Mouse (Mus musculus): ENCODE results near the gene B2m.
"Not testable (repeated sequence)": the region's sequence is repeated elsewhere in the genome, so short reads cannot be mapped to it uniquely, and the experiment has no call there.

B2m gene

DNA sequence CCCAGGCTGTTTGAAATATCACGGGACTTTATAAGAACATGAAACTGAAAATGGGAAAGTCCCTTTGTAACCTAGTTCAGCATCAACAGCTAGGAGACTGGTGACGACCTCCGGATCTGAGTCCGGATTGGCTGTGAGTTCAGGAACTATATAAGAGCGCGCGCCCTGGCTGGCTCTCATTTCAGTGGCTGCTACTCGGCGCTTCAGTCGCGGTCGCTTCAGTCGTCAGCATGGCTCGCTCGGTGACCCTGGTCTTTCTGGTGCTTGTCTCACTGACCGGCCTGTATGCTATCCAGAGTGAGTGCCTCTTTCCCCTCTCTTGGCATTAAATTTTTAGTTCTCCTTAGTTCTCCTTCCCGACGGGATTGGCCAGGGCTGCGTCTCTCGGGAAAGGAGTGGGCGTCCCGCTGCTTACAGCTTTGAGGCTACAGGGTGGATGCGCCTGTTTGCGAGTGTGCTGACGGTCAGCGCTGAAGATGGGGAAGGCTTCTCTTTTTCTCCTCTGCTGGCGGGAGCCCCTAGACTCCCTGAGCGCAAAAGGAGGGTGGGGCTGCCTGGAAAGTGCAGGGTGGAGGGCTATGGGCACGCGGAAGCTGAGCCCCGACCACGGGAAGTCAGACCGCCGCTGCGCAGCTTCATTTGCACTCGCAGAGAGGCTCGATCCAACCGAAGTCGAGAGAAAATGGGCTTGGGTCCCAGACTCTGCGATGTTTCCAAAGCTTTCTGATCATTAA lies at the start of gene B2m:
TSS of gene B2m (plus strand) at position 179 of the 734 bp plus-strand sequence.
- DNase-seq (ENCODE audit: low spot score), result peak; percentile 97

DNA sequence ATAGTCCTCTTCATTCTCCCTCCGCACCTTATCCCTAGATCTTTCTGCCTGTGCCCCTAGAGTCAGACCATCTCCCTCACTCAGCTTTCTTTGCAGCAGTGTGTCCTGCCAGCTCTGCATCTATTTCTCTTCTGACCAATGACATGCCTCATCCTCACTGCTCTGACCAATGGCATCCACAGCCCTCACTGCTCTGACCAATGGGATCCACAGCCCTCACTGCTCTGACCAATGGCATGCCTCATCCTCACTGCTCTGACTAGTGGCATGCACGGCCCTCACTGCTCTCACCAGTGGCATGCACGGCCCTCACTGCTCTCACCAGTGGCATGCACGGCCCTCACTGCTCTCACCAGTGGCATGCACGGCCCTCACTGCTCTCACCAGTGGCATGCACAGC lies 49.8 kb upstream of the B2m start:
- not testable (repeated sequence) for DNase-seq (ENCODE audit: low spot score)

DNA sequence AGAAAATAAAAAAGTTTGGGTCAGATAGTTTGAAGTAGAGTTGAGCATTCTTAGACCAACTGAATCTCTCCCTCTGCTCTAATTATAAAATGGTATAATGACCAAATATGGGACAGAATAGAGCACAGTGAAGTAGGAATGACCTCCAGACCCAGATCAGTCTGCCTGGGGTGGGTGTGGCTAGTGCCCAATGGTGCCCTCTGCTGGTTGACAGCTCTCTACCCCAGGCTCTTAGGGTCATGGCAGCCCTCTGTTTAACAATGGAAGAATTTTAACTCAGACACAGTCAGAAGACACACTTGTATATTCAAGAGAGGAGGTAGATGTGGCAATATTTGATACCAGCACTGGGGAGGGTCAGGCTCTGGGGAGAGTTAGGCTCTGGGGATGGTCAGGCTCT lies 45.4 kb upstream of the B2m start:
- peak; percentile 43 for DNase-seq (ENCODE audit: low spot score)

DNA sequence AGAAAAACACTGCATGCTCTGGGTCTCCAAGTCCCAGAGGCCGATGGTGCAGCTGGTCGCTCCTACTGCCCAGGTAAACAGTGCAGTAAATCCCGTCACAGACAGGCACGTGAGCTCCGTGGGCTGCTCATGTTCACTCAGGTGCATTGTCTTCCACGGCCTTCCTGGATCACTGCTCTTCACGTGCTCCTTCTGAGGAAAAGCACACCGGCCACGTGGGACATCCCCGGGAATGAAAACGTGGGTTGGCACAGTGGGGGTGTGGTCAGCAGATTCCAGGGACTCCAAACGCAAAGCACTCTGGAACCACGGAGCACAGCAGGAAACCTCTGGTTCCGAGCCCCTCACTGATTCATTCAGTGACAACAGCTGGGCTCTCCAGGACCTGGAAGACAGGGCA lies 39.4 kb upstream of the B2m start:
- no peak for DNase-seq (ENCODE audit: low spot score)

DNA sequence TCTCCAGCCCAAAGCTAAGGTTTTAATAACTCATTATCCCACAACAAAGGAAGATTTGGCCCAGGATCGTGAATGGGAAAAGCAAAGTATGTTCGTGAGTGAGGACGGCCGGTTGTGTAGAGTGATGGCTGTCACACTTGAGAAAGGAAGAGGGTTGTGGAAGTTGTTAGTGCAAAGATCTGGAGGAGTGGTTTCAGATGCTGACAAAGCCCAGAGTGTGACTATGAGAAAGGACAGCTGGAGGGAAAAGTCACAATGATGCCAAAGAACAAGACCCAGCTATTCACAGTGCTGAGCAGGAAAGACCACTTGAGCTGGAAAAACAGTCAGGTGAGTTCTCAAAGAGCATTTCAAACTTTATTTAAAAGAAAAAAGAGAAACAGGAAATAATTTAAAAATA lies 37.8 kb upstream of the B2m start:
- no peak for DNase-seq (ENCODE audit: low spot score)

DNA sequence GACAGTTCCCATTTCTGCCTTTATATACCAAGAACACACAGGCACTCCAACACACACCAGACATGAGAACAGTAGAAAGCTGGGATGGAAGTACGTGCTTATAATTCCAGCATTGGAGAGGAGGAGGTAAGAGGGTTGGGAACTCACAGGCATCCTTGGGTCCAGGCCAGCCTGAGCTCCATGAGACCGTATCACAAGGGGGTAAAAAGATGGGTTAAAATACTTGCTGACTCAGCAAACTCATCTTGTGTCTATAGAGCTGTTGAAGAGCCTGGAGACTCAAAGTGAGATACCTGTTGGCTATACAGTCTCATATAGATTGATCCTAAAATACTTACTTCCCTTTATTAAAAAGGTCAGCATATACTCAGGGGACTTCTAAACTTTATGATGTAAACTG lies 30.6 kb upstream of the B2m start:
- DNase-seq (ENCODE audit: low spot score), result no peak

DNA sequence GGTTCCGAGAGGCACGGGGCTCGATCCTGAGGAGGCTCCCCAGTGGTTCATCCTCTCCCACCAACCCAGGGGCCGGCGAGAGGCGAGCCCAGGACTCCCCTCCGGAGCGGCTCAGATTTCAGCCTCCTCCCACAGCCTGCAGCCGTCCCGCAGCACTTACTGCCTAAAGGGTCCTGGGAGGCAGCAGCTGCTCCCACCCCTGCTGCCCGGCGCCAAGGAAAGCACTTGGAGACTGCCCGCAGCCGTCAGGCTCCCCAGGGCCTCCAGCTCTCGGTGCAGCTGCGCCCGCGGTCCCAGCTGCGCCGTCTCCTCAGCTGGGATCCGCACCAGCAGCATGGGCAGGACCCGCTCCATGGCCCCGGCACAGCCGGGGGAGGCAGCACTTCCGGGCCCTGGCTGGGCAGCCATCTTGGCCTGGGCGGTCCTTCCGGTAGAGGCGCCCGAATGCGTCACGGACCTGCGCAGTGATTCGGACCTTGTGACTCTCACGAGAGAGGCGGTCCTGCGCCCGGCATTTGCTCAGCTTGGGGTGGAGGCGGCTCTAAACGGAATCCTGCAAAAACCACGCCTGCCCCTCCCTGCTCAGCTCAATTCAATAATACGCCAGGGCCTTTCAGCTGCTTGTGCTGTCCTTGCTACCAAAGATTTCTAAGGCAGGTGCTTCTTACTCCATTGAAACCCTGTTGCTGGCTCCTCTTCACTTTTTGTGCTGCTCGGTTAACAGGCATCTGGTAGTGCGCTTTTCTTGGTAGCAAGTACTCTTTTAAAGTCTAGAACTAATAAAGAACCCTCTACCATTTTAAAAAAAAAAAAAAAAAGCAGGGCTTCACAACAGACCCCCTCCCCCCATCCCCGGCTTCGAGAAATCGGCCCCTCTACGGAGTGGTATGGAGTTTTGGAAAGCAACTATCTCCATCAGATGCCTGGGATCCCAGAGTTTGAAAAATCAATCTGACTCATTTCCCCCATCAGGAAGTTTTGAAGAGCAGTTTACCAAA lies 29.2 kb upstream of the B2m start, which contains the start of gene Spg11:
TSS of gene Spg11 (minus strand) at position 426 of the 998 bp plus-strand sequence.
- peak; percentile 99 for DNase-seq (ENCODE audit: low spot score)

DNA sequence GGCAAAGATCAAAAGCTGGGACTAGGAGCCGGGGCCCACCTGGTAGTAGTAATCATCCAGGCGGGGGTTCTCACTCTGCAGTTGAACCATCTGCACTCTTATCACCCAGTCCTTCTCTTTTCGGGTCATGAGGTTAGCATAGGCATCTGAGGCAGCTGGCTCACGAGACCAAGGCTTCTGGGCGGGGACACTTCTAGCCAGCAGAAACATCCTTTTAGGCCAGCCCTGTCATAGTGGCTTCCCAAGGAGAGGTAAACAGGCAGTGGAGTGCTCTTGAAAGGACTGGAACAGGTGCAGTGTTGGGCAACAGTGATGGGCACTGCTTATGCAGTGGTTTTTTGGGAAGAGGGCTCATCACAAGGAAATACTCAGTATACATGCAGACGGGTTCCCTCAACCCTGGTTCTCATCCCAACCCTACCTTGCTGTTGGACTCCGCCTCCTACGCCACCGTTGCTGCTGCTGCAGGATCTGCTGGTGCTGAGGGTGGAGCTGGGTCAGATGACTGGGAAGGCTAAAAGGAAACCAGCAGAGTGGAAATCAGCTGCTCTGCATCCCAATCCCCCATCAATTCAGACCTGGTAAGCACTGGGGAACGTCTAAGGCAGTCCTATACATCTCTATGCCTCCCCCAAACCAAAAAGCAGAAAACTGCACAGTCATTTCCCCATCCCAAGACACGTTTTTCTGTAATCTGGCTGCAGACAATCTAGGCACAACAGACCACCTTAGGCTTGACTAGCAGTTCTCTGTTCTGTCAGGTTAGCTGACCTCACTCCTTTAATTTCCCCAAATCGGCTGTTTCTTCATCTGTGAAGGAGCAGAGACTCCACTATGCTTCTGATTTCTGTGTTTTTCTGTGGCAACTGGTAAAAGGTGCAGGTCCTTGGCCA lies 21.6 kb upstream of the B2m start:
- peak; percentile 77 for DNase-seq (ENCODE audit: low spot score)

DNA sequence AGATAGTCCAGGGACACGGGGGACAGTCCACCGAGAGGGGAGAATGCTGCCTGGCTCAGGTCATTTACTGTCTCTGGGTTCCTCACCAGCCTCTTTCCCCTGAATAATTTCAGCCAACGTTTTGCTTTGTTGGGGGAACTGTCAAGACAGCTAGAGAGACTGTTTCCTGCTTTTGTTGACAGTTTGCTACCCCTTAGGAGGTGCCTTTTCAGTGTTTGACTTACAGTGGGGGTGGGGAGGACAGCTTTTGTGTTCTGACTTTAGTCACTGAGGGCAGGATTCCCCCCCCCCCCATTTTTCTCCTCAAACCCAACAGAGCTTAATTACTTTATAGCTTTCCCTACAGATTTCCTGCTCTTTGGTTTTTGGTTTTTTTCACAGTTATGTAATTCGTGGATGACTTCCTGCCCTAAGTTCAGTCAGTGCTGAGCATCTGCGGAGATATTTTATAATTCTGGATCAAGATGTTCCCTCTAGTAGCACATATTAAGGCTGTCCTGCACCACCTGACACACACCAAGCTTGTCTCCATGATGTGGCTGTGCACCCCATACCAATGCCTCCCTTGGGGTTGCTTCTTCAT lies 20.6 kb upstream of the B2m start:
- peak; percentile 39 for DNase-seq (ENCODE audit: low spot score)

DNA sequence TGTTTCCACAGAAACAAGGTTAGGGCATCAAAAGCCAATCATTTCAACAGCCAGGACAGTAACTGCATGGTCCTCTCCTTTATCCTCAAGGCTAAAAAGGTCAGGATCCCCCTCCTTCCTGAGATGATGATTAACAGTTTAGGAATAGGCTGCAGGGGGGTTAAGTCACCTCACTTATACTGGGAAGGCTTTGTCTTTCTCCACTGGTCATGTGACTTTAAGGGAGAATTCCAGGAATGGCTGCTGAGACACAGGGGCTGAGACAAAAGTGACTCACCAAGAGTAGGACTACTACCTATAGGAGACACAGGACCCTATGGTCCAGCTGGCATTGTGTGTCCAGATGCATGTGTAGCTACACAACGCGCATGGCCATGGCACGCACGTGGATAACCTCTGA lies 19.9 kb upstream of the B2m start:
- DNase-seq (ENCODE audit: low spot score), result no peak

DNA sequence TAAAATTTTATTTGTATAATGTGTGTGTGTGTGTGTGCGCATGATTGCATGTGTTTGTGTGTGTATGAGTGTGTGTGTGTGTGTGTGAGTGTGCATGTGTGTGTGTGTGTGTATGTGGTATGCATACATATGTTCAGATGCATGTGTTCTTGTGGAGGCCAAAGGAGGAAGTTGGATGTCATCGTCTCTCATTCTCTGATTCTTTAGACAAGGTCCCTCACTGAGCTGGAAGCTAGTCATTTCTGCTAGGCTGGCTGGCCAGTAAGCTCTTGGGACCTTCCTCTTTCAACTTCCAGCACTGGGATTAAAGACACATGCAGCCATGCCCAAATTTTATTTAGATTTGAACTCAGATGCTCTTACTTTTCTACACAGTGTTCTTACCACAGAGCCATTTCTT lies 15.4 kb upstream of the B2m start:
- DNase-seq (ENCODE audit: low spot score), result no peak

DNA sequence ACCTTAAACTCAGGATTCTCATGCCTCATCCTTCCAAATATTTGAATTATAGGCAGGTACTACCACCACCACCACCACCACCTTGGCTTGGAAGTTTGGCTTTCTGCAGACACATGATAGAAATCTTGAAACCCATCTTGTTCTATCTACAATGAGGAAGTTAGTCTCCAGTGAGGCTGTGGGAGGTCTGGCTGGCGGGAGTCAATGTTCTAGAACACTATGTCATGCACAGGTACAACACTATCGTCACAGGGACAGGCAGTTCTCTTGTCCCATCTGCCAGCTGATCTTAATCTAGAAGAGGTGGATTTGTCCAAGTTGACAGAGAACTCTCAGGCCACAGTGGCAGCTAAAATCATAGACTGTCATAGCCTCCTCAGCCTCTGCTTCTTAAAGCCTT lies 14.9 kb upstream of the B2m start:
- DNase-seq (ENCODE audit: low spot score), result no peak

DNA sequence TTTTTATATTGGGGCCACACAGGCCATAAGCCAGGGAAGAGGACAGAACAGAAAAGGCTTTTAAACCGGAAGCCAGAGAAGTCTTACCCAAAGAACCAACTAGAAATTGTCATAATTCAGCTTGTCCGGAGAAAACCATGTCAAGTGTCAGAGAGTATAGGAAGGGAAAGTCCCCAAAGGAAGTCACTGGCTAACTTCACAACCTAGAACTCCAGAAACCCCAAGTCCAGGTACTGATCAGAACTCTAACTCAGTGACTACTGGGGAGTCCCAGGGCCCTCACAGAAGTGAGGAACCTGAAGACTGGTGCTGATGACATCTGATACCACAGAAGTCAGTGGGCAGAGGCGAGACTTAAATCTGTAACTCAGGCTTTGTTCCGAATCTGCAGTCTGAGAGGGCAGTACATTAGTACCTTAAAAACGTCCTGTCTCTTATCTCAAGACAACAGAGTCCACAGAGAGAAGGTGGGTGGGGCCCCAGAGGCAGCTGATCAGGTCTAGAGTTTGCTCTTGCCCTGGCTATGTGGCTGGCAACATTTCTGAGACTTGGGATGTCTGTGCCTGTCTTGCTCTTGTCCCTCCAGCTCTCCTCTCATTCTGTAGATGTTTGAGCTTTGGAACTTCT lies 9.5 kb upstream of the B2m start:
- no peak for DNase-seq (ENCODE audit: low spot score)

DNA sequence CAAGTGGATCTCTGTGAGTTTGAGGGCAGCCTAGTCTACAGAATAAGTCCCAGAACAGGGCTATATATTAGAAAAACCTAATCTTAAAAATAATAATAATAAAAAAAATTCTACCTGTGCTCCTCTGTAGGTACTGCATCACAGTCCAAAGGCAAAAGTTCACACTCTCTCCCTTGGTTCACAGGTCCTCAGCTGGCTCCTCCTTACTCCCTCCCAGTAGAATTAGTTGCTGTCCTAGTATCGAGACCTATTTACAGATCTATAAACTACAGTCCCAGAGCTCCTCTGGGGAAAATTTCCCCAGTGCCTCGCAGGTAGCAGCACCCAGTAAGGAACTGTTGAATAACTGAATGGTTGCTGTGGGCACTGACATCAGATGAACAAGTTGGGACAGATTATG lies 6.7 kb upstream of the B2m start:
- no peak for DNase-seq (ENCODE audit: low spot score)

DNA sequence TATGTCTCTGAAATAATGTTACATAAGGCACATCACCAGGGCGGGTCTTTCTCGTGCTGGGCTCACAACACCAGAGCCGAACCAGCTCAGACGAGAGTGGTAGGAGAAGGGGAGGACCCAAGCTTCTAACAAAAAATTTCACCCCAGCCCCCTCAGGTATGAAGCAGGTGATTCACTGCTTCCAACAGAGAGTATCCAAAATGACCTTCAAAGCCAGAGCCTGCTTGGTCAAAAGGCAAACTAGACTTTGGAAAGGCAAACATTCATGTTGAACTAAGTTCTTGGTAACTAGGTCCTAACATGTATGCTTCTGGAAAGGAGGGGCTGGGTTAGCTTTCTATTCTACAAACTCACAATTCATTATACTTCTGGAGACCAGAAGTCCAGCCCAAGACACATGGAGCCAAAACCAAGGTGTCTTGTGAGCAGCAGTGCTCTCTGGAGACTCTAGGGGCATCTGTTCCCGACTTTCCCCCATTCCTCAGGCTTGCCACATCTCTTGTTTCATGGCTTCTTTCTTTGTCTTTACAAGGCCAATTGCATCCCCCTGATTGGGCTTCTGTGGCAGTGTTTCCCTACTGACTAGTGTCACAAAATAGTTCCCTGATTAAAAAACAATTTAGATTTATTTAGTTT lies 6.0 kb upstream of the B2m start:
- no peak for DNase-seq (ENCODE audit: low spot score)

DNA sequence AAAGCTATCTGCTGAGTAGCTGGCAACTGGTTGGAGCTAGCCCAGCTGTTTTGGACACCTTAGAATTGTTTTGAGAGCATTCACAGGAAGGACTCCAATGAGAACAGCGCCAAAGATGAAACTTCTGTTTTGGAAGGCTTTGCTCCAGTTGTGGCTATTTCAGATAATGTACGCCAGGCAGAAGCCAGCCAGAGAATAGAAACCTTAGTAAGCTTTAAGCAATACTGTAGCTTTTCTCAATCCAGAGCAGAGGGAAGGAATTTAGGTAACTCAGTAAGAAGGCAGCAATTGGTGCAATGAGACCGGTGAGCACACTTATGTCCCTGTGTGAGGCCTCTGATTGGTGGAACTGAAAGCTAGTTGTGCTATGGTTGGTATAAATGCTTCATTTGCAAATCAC lies 4.4 kb upstream of the B2m start:
- no peak for DNase-seq (ENCODE audit: low spot score)

DNA sequence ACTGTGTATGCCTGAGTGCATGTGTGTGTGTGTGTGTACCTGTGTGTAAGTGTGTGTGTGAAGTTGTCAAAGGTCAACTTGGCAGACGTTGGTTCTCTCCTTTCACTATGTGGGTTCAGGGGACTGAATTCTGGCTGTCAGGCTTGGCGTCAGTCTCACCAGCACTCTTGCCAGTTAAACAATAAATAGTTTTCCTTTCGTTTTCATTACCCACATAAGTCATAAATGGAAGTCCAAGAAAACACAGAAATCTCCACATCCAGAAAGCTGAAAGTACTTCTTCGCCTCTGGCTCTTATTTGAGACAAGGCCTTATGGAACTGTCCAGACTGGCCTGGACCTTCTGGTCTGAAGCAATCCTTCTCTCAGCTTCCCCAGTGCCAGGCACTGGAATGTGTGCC lies 1.7 kb upstream of the B2m start:
- DNase-seq (ENCODE audit: low spot score), result peak; percentile 22

DNA sequence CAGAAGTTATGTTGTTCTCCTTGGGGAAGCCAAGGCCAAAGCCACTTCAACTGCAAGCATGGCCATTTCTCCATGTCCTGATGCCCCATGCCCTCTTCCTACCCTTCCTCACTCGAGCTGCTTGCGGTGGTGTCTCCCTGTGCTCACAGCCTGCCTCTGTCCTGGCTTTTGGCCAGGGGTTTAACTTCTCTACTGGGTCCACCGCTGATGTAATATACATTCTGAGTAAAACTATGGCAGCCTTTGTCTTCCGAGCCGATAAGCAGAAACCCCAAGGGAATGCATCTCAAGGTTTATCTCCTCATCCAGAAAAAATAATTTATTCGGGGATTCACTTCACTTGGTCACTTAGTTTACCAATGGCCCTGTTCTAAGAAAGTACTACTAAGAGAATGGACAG lies 799 bp upstream of the B2m start:
- DNase-seq (ENCODE audit: low spot score), result no peak

DNA sequence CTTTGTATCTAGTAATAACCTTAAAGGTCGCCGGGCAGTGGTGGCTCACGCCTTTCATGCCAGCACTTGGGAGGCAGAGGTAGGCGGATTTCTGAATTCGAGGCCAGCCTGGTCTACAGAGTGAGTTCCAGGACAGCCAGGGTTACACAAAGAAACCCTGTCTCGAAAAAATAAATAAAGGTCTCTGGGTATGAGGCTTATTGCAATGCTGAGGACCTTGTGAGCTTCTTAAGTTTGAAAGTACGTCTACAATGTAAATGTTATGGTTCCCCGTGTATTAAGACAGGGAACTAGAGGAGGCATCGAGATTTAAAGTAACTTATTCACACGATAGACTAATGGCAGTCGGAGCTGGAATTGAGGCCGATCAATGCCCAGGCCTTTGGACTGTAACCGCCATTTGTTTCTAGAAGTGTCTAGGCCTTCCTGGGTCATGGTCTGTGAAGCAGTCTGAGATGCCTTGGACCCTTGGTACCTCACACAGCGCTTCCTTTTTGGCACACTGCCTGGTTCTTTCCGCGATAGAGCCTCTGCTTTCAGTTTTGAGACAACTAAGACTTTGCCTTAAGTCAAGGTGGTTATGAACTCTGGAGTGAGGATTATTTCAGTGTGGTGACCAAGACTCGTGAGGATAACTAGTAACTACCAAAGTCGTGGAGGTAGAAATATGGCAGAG lies 894 bp downstream of the B2m start:
- peak; percentile 86 for DNase-seq (ENCODE audit: low spot score)

DNA sequence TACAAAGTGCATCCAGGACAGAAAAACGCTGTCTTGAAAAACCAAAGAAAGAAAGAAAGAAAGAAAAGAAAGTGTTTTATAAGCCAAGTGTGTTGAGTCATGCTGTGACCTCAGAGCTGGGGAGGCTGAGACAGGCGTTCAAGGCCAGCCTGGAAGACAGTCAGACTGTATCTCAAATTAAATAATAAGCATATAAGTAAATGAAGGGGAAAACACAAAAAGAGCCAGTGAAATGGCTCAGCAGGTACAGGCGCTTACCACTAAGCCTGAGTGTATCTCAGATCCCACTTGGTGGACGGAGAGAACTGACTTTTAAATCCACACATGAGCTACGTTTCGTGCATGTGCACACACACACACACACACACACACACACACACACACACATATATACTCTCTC lies 1.8 kb downstream of the B2m start:
- DNase-seq (ENCODE audit: low spot score), result peak; percentile 30

Measured in T-cell, adult 2 months (primary cell).